Mouse (Mus musculus): ENCODE results near the gene Olfm3.

DNA sequence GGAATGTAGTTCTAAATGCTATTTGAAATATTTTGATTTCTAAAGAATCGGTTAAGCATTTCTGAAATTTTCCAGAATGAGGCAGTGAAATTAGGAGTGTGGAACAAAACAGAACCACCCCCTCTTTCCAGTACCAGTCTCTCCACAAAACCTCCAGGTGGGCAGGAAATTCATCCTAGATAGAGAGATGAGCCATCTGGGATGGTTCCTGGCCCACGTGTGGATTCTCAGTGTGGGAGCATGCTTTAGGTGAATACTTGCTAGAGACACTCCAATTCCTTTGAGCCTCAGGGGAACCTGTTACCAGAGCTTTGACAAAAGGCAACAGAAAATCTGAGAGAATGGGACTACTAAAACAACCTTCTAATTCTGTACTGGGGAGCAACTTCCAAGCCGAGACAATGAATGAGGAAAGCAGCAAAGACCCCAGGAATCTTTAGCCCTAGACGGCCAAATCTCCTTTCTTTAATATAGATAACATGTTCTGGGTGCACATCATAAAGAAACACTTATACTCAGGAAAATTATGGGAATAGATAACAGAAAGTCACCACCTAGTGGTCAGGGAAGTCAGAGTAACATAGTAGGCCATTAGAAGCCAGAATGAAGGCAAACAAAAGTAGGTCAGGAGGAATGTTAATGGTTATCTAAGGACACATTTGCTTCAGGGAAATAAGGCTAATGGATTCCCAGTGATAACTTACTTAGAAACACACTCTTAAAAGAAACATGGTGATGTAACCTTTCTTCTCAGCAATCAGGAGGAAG is 58.6 kb downstream of the Olfm3 start:
- TF ChIP-seq CTCF (IDR thresholded peaks at IDR 0.05; ENCODE audit: borderline replicate concordance, insufficient read depth, low read depth, low read length), result 0 out of 2 replicates have a peak, but pooled peaks have one; percentile 11
- peak; percentile 36; the same call in 1 of the 2 replicates for TF ChIP-seq POLR2A (IDR thresholded peaks at IDR 0.05; ENCODE audit: borderline replicate concordance, insufficient read depth, low read length)
